8 mouse cellular contexts compared by ENCODE assay signal in the genomic region with DNA sequence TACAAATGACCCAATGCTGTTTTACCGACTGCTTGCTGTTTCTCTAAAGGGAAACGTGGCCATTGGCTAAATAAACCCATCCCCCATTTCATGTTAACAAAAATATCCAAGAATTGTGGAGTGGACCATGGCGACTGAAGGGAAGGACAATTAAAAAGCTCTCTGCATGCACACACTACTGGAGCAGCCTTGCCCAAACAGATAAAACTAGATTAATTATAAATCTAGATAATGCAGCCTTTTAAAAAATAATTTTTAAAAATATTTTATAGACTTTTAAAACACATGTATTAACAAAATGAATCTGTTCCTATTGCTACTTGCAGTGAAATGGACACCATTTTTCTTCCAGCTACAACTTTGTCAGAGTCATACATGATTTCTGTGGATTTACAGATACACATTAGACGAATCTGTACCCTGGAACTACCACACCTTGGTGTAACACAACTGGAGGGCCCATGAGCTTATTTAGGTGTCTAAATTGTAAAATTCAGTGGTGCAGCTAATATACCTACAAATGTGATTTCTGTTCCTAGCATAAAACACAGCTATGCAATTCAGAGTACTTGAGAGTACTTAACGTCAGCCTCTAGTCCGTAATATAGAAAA. TPM values are rescaled to one million over a fixed set of nuclear protein-coding genes. Genes with fewer than 3 reads are reported as not detected.
DNase-seq lines count a peak whose midpoint lies in the region; ATAC-seq and TF ChIP-seq lines count a peak whose summit lies in the region.

No protein-coding gene starts in this region.

- TF ChIP-seq POLR2A in thymus, adult 2 months (IDR thresholded peaks at IDR 0.05; ENCODE audit: control insufficient read depth, extremely low read depth, insufficient read depth, low read length, poor library complexity) = no peak

- no peaks in the 10 kb centered on the region for H3K27me3 ChIP-seq in kidney, embryonic 16.5 days (ENCODE audit: insufficient read depth, low read length)
- H3K27me3 ChIP-seq in embryonic facial prominence, embryonic 15.5 days = no peaks in the 10 kb centered on the region
- no peaks in the 10 kb centered on the region for H3K27me3 ChIP-seq in intestine, embryonic 14.5 days (replicated peaks; ENCODE audit: control insufficient read depth, insufficient read depth, low read length)
- no peaks in the 10 kb centered on the region for H3K27me3 ChIP-seq in thymus, adult 2 months (ENCODE audit: control insufficient read depth, insufficient read depth, low read length)

- DNase-seq in kidney, postnatal 25 days = no peak
- DNase-seq in intestine, embryonic 14.5 days (ENCODE audit: low spot score) = no peak
- peak; percentile 18 for DNase-seq in naive thymus-derived CD4-positive, alpha-beta T cell, adult 2 months (ENCODE audit: low read depth)
- no peak for DNase-seq in gastrocnemius, postnatal 36 days
- DNase-seq in thymus, adult 2 months = no peak
- DNase-seq in cerebellum, adult 9-11 months = no peak

- no peaks in the 10 kb centered on the region for H3K9me3 ChIP-seq in kidney, embryonic 16.5 days (ENCODE audit: low read length)
- no peaks in the 10 kb centered on the region for H3K9me3 ChIP-seq in embryonic facial prominence, embryonic 15.5 days (replicated peaks)
- H3K9me3 ChIP-seq in intestine, embryonic 14.5 days (ENCODE audit: control insufficient read depth, low read length) = no peaks in the 10 kb centered on the region

- peak overlapping the region; percentile 85 for H3K4me2 ChIP-seq in kidney, embryonic 16.5 days (replicated peaks; ENCODE audit: low read depth, low read length)
- peak overlapping the region; percentile 58 for H3K4me2 ChIP-seq in embryonic facial prominence, embryonic 15.5 days (replicated peaks)
- H3K4me2 ChIP-seq in intestine, embryonic 14.5 days (ENCODE audit: low read length) = peak overlapping the region; percentile 68

- intact Hi-C loops in gastrocnemius, postnatal 36 days (cut with DNase I) = no loop called here

- H3K9ac ChIP-seq in kidney, embryonic 16.5 days (replicated peaks; ENCODE audit: low read length) = no peak overlapping the region
- no peak overlapping the region for H3K9ac ChIP-seq in embryonic facial prominence, embryonic 15.5 days
- H3K9ac ChIP-seq in intestine, embryonic 14.5 days (ENCODE audit: low read length) = peak overlapping the region; percentile 30; the same call in 1 of the 2 replicates

- H3K4me3 ChIP-seq in kidney, embryonic 16.5 days (ENCODE audit: low read length) = peak overlapping the region; percentile 87
- H3K4me3 ChIP-seq in embryonic facial prominence, embryonic 15.5 days (replicated peaks) = peak overlapping the region; percentile 62
- peak overlapping the region; percentile 79; the same call in 1 of the 2 replicates for H3K4me3 ChIP-seq in intestine, embryonic 14.5 days (ENCODE audit: low read depth, low read length)
- H3K4me3 ChIP-seq in thymus, adult 2 months (ENCODE audit: control insufficient read depth, insufficient read depth, low read length) = no peak overlapping the region

- no peak overlapping the region for H3K27ac ChIP-seq in kidney, embryonic 16.5 days (ENCODE audit: low read length)
- H3K27ac ChIP-seq in embryonic facial prominence, embryonic 15.5 days (replicated peaks) = no peak overlapping the region
- H3K27ac ChIP-seq in intestine, embryonic 14.5 days (ENCODE audit: low read depth) = peak overlapping the region; percentile 93
- H3K27ac ChIP-seq in thymus, adult 2 months (ENCODE audit: control insufficient read depth, insufficient read depth, low read length) = no peak overlapping the region

- ATAC-seq in kidney, embryonic 16.5 days (ENCODE audit: low FRiP score, low TSS enrichment) = no peak
- no peak; the same call in 1 of the 2 replicates for ATAC-seq in embryonic facial prominence, embryonic 15.5 days (ENCODE audit: insufficient number of reproducible peaks, low FRiP score, low TSS enrichment, low read depth)
- no peak; the same call in 1 of the 2 replicates for ATAC-seq in intestine, embryonic 14.5 days (replicated peaks; ENCODE audit: low FRiP score, low TSS enrichment, low read depth)

- TF ChIP-seq CTCF in thymus, adult 2 months (IDR thresholded peaks at IDR 0.05; ENCODE audit: borderline replicate concordance, control insufficient read depth, extremely low read depth, insufficient read depth, low read length, poor library complexity) = no peak

- 0 out of 2 replicates have a peak, but pooled peaks cover 2% of the 10 kb centered on the region for H3K36me3 ChIP-seq in kidney, embryonic 16.5 days (ENCODE audit: insufficient read depth, low read length)
- no peaks in the 10 kb centered on the region for H3K36me3 ChIP-seq in embryonic facial prominence, embryonic 15.5 days
- no peaks in the 10 kb centered on the region for H3K36me3 ChIP-seq in intestine, embryonic 14.5 days (ENCODE audit: control insufficient read depth, insufficient read depth, low read length)
- no peaks in the 10 kb centered on the region; the same call in 1 of the 2 replicates for H3K36me3 ChIP-seq in thymus, adult 2 months (ENCODE audit: control insufficient read depth, insufficient read depth, low read length)

- H3K4me1 ChIP-seq in kidney, embryonic 16.5 days (ENCODE audit: insufficient read depth, low read length) = peaks cover 9% of the 10 kb centered on the region
- peaks cover 6% of the 10 kb centered on the region for H3K4me1 ChIP-seq in embryonic facial prominence, embryonic 15.5 days
- peaks cover 19% of the 10 kb centered on the region for H3K4me1 ChIP-seq in intestine, embryonic 14.5 days (replicated peaks; ENCODE audit: control insufficient read depth, insufficient read depth, low read length)
- H3K4me1 ChIP-seq in thymus, adult 2 months (replicated peaks; ENCODE audit: control insufficient read depth, insufficient read depth, low read length) = no peaks in the 10 kb centered on the region

- 38% methylated on average over 6 of the region's 6 CpGs for WGBS in kidney, embryonic 16.5 days
- WGBS in embryonic facial prominence, embryonic 15.5 days = 28% methylated on average over 6 of the region's 6 CpGs
- 32% methylated on average over 6 of the region's 6 CpGs for WGBS in intestine, embryonic 14.5 days
- WGBS in thymus, adult 2 months = 47% methylated on average over 6 of the region's 6 CpGs

RNA-seq across cellular contexts. Expression of gene Tmx4, which starts 0.5 kb away (rescaled TPM):
- 20.4 and 21.2 TPM in 2 replicates for polyA plus RNA-seq in kidney, embryonic 16.5 days (2015; fragmentation: Nextera tagmentation; extraction: Ambion mirVana)
- 15.4 and 17.0 TPM in 2 replicates for polyA plus RNA-seq in embryonic facial prominence, embryonic 15.5 days (2015; fragmentation: Nextera tagmentation; extraction: Ambion mirVana)
- polyA plus RNA-seq in intestine, embryonic 14.5 days (2014; fragmentation: Nextera tagmentation; extraction: Ambion mirVana) = 22.2 and 24.1 TPM in 2 replicates
- 10 to 100 TPM; 11.5 to 11.9 TPM for total RNA-seq in gastrocnemius, postnatal 36 days (2021)
- 4.7 and 5.0 TPM in 2 replicates for polyA plus RNA-seq in thymus, adult 2 months (2012; rRNA removed)
